Mouse (Mus musculus): ENCODE measurements at regions not wholly inside any gene's neighbourhood (a gene's known extent, or its start where the extent isn't known, plus 50 kb on each side); places are given as distances from the start of the nearest gene placed in this dataset.

- no peak for TF ChIP-seq MAX (IDR thresholded peaks at IDR 0.05)
- no peak for TF ChIP-seq USF1 (IDR thresholded peaks at IDR 0.05; ENCODE audit: low read depth)
- TF ChIP-seq CTCF (IDR thresholded peaks at IDR 0.05; ENCODE audit: control insufficient read depth, insufficient read depth, insufficient read length): no peak
- no peak for TF ChIP-seq CEBPB (IDR thresholded peaks at IDR 0.05; ENCODE audit: low read depth)
- no peak for TF ChIP-seq MYOD1 (IDR thresholded peaks at IDR 0.05; ENCODE audit: control insufficient read depth, insufficient read length, low read depth)
Measured at GRCm38 (mm10) chr6:141190383-141190782, 58.7 kb upstream of the Pde3a start.

All from C2C12 (cell line).